Mouse (Mus musculus): ENCODE measurements around the gene Scgn. TPM values are rescaled to one million over a fixed set of nuclear protein-coding genes. Genes with fewer than 3 reads are reported as not detected.

The Scgn gene
- polyA plus RNA-seq, 1 experiment from 2014 or later = not detected

DNA sequence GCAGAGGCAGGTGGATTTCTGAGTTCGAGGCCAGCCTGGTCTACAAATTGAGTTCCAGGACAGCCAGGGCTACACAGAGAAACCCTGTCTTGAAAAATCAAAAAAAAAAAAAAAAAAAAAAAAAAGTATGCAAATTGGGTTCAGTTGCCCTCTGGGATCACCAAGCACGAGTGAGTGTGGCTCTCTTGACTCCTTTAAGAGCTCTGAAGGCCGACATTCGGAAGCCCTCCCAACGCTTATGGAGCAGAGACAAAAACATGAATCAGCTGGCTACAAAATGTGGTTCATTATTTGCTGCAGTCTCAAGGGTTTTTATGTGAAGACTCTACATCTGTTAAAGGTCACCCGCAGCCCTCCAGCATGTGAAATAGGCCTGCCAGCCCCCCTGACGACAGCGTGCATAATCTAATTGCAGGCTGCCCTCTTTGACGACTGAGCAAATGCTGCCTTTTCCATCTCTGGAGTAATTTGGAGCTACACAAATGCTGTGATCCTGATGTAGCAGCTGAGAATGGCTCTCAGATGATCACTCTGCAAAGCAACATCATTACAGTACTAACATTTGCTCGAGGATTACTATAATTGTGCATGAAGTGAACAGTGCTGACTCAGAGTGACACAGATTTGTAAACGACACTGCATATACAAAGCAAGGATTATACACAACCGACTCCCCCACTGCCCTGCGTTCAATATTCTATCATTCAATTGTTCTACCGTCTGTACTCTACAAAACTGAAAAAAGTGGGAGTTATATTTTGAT, 41.3 kb downstream of the Scgn start:
- H3K4me2 ChIP-seq (replicated peaks; ENCODE audit: low read depth, low read length) = no peak overlapping the region
- WGBS = 64% methylated on average over 14 of the region's 14 CpGs

DNA sequence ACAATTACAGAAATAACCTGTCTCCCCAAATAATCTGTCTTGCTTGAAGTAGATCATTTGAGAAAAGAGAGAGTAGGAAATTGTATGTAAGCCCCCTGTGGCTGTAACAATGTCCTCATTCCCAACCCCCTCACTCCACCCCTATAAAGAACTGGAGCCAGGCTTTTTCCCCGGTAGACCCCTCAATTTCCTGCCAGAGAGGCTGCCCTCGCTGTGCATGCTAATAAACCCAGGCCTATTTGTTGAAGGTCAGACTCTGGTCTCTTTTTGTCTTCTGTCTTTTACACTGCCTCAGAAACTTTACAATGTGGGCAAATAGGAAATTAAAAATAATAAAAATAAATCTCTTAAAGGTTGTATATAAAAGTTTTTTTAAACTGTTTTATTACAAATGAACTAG, 44.8 kb downstream of the Scgn start:
- ATAC-seq = no peak
- no peak overlapping the region for H3K4me3 ChIP-seq (ENCODE audit: low read depth, low read length)
- H3K4me2 ChIP-seq (replicated peaks; ENCODE audit: low read depth, low read length) = no peak overlapping the region
- no peak for DNase-seq (ENCODE audit: low spot score)
- no peaks in the 10 kb centered on the region for H3K27me3 ChIP-seq (replicated peaks; ENCODE audit: insufficient read depth, low read length)
- H3K27ac ChIP-seq (ENCODE audit: low read length) = no peak overlapping the region
- no peaks in the 10 kb centered on the region for H3K9me3 ChIP-seq (ENCODE audit: low read length)
- H3K36me3 ChIP-seq (ENCODE audit: insufficient read depth, low read length) = no peaks in the 10 kb centered on the region
- H3K4me1 ChIP-seq (ENCODE audit: insufficient read depth, low read depth, low read length) = no peaks in the 10 kb centered on the region
- no peak overlapping the region for H3K9ac ChIP-seq (replicated peaks; ENCODE audit: low read depth)
- TF ChIP-seq CTCF (IDR thresholded peaks at IDR 0.05) = no peak
- TF ChIP-seq EP300 (IDR thresholded peaks at IDR 0.05) = no peak
- WGBS = 34% methylated on average over 2 of the region's 2 CpGs

More for the DNA sequence above, 41.3 kb downstream of the Scgn start:
- Histone ChIP-seq H3K27ac (ENCODE audit: low read length) (no peak overlapping the region), H3K4me3 (ENCODE audit: low read depth, low read length) (no peak overlapping the region), H3K9ac (replicated peaks; ENCODE audit: low read depth) (no peak overlapping the region), H3K9me3 (ENCODE audit: low read length) (no peaks in the 10 kb centered on the region), H3K4me1 (ENCODE audit: insufficient read depth, low read depth, low read length) (no peaks in the 10 kb centered on the region), H3K27me3 (replicated peaks; ENCODE audit: insufficient read depth, low read length) (no peaks in the 10 kb centered on the region), H3K36me3 (ENCODE audit: insufficient read depth, low read length) (no peaks in the 10 kb centered on the region)
- ATAC-seq (no peak), DNase-seq (ENCODE audit: low spot score) (no peak)
- TF ChIP-seq CTCF (IDR thresholded peaks at IDR 0.05) (no peak), EP300 (IDR thresholded peaks at IDR 0.05) (no peak)

GRCm38 (mm10) chr13:23942861-23943260, 48.2 kb downstream of the Scgn start:
- no peak overlapping the region for H3K4me2 ChIP-seq (replicated peaks; ENCODE audit: low read depth, low read length)
- WGBS = 51% methylated on average over 2 of the region's 2 CpGs
- H3K27ac ChIP-seq (ENCODE audit: low read length) = no peak overlapping the region
- TF ChIP-seq EP300 (IDR thresholded peaks at IDR 0.05) (no peak), CTCF (IDR thresholded peaks at IDR 0.05) (peak; percentile 39)
- no peak overlapping the region for H3K9ac ChIP-seq (replicated peaks; ENCODE audit: low read depth)
- no peak overlapping the region for H3K4me3 ChIP-seq (ENCODE audit: low read depth, low read length)
- no peaks in the 10 kb centered on the region for H3K36me3 ChIP-seq (ENCODE audit: insufficient read depth, low read length)
- DNase-seq (ENCODE audit: low spot score) (peak; percentile 6), ATAC-seq (no peak)
- no peaks in the 10 kb centered on the region for H3K9me3 ChIP-seq (ENCODE audit: low read length)
- H3K27me3 ChIP-seq (replicated peaks; ENCODE audit: insufficient read depth, low read length) = no peaks in the 10 kb centered on the region
- H3K4me1 ChIP-seq (ENCODE audit: insufficient read depth, low read depth, low read length) = no peaks in the 10 kb centered on the region

GRCm38 (mm10) chr13:23940291-23940690, 50.7 kb downstream of the Scgn start:
- H3K9me3 ChIP-seq (ENCODE audit: low read length) = no peaks in the 10 kb centered on the region
- no peak overlapping the region for H3K27ac ChIP-seq (ENCODE audit: low read length)

DNA sequence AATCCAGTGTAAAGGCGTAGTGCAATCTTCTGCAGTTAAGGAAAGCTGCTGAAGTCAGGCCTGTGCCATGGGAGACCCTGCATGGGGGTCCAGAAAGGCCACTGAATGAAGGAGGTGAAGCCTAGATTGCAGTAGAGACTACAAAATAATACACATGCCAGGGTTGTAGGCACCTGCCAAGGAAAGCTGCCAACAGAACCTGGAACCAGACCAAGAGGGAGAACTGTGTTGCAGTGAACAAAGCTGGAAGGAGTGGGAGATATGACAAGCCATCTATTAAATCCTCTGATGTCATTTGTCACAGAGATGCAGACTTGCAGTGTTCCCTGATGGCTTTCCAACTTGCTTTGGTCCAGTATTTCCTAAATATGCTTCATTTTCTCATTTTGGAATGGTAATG, 52.3 kb downstream of the Scgn start:
- Histone ChIP-seq H3K36me3 (ENCODE audit: insufficient read depth, low read length) (no peaks in the 10 kb centered on the region), H3K4me2 (replicated peaks; ENCODE audit: low read depth, low read length) (no peak overlapping the region), H3K27ac (ENCODE audit: low read length) (no peak overlapping the region), H3K4me3 (ENCODE audit: low read depth, low read length) (no peak overlapping the region), H3K9ac (replicated peaks; ENCODE audit: low read depth) (no peak overlapping the region), H3K27me3 (replicated peaks; ENCODE audit: insufficient read depth, low read length) (no peaks in the 10 kb centered on the region), H3K4me1 (ENCODE audit: insufficient read depth, low read depth, low read length) (no peaks in the 10 kb centered on the region), H3K9me3 (ENCODE audit: low read length) (no peaks in the 10 kb centered on the region)
- DNase-seq (ENCODE audit: low spot score) = no peak
- ATAC-seq = no peak
- no peak for TF ChIP-seq CTCF (IDR thresholded peaks at IDR 0.05)
- no peak for TF ChIP-seq EP300 (IDR thresholded peaks at IDR 0.05)
- 90% methylated on average over 1 of the region's 1 CpGs for WGBS

More at GRCm38 (mm10) chr13:23940291-23940690, 50.7 kb downstream of the Scgn start:
- no peak overlapping the region for H3K4me3 ChIP-seq (ENCODE audit: low read depth, low read length)
- no peak overlapping the region for H3K4me2 ChIP-seq (replicated peaks; ENCODE audit: low read depth, low read length)
- WGBS = 55% methylated on average over 6 of the region's 6 CpGs
- DNase-seq (ENCODE audit: low spot score) (peak; percentile 80), ATAC-seq (peak; percentile 78)
- H3K36me3 ChIP-seq (ENCODE audit: insufficient read depth, low read length) = no peaks in the 10 kb centered on the region
- H3K27me3 ChIP-seq (replicated peaks; ENCODE audit: insufficient read depth, low read length) = no peaks in the 10 kb centered on the region
- no peak for TF ChIP-seq EP300 (IDR thresholded peaks at IDR 0.05)
- no peak for TF ChIP-seq CTCF (IDR thresholded peaks at IDR 0.05)
- H3K9ac ChIP-seq (replicated peaks; ENCODE audit: low read depth) = no peak overlapping the region
- H3K4me1 ChIP-seq (ENCODE audit: insufficient read depth, low read depth, low read length) = no peaks in the 10 kb centered on the region

GRCm38 (mm10) chr13:23934211-23934520, 56.8 kb downstream of the Scgn start, which contains the start of gene Hist1h2aa:
Gene Hist1h2aa (plus strand): TSS chr13:23934462.
- Histone ChIP-seq H3K9me3 (ENCODE audit: low read length) (no peaks in the 10 kb centered on the region), H3K27me3 (replicated peaks; ENCODE audit: insufficient read depth, low read length) (no peaks in the 10 kb centered on the region), H3K9ac (replicated peaks; ENCODE audit: low read depth) (no peak within 1 kb of the TSS), H3K4me3 (ENCODE audit: low read depth, low read length) (no peak within 1 kb of the TSS), H3K27ac (ENCODE audit: low read length) (no peak within 1 kb of the TSS), H3K36me3 (ENCODE audit: insufficient read depth, low read length) (no peaks in the 10 kb centered on the region), H3K4me1 (ENCODE audit: insufficient read depth, low read depth, low read length) (no peaks in the 10 kb centered on the region), H3K4me2 (replicated peaks; ENCODE audit: low read depth, low read length) (no peak within 1 kb of the TSS)
- whole genome bisulfite sequencing = 90% methylated on average over 10 of the region's 10 CpGs
- ATAC-seq (no peak), DNase-seq (ENCODE audit: low spot score) (no peak)
- no peak for TF ChIP-seq CTCF (IDR thresholded peaks at IDR 0.05)

Measured in lung, postnatal 0 days (tissue).